Mouse (Mus musculus): ENCODE results near the gene Fam171a1. TPM values are rescaled to one million over a fixed set of nuclear protein-coding genes. Genes with fewer than 3 reads are reported as not detected.
"Not testable (repeated sequence)": the region's sequence is repeated elsewhere in the genome, so short reads cannot be mapped to it uniquely, and the experiment has no call there.

Gene Fam171a1
- polyA plus RNA-seq, 1 experiment from 2014 or later = 62.0 TPM

- H3K9ac ChIP-seq (replicated peaks; ENCODE audit: low read length) = no peak overlapping the region
- peaks cover 8% of the 10 kb centered on the region for H3K36me3 ChIP-seq (ENCODE audit: insufficient read depth, low read length)
- H3K27ac ChIP-seq (ENCODE audit: low read length) = no peak overlapping the region
- no peak overlapping the region for H3K4me3 ChIP-seq (ENCODE audit: low read length)
- no peak overlapping the region for H3K4me2 ChIP-seq (replicated peaks; ENCODE audit: low read depth, low read length)
- WGBS = 55% methylated on average over 10 of the region's 10 CpGs
- H3K9me3 ChIP-seq (ENCODE audit: low read length) = no peaks in the 10 kb centered on the region
- no peak for ATAC-seq (ENCODE audit: low FRiP score, low TSS enrichment)
- 0 out of 2 replicates have a peak, but pooled peaks cover 5% of the 10 kb centered on the region for H3K4me1 ChIP-seq (ENCODE audit: insufficient read depth, low read length)
- H3K27me3 ChIP-seq (ENCODE audit: insufficient read depth, low read length) = no peaks in the 10 kb centered on the region
Measured at GRCm38 (mm10) chr2:3216617-3217016, 102.6 kb downstream of the Fam171a1 start.

- H3K9ac ChIP-seq (replicated peaks; ENCODE audit: low read length); H3K27ac ChIP-seq (ENCODE audit: low read length); H3K4me1 ChIP-seq (ENCODE audit: insufficient read depth, low read length); H3K27me3 ChIP-seq (ENCODE audit: insufficient read depth, low read length); H3K4me3 ChIP-seq (ENCODE audit: low read length); H3K4me2 ChIP-seq (replicated peaks; ENCODE audit: low read depth, low read length); H3K9me3 ChIP-seq (ENCODE audit: low read length); H3K36me3 ChIP-seq (ENCODE audit: insufficient read depth, low read length): not testable (repeated sequence)
- 97% methylated on average over 3 of the region's 3 CpGs for WGBS
- ATAC-seq (ENCODE audit: low FRiP score, low TSS enrichment) = 0 out of 2 replicates have a peak, but pooled peaks have one; percentile 31
Measured at GRCm38 (mm10) chr2:3217577-3217976, 103.6 kb downstream of the Fam171a1 start.

GRCm38 (mm10) chr2:3218225-3218624 is 104.2 kb downstream of the Fam171a1 start:
- no peaks in the 10 kb centered on the region for H3K27me3 ChIP-seq (ENCODE audit: insufficient read depth, low read length)
- H3K4me3 ChIP-seq (ENCODE audit: low read length) = no peak overlapping the region
- H3K36me3 ChIP-seq (ENCODE audit: insufficient read depth, low read length) = peaks cover 11% of the 10 kb centered on the region
- WGBS = 51% methylated on average over 6 of the region's 6 CpGs
- H3K27ac ChIP-seq (ENCODE audit: low read length) = no peak overlapping the region
- H3K9ac ChIP-seq (replicated peaks; ENCODE audit: low read length) = no peak overlapping the region
- no peak overlapping the region for H3K4me2 ChIP-seq (replicated peaks; ENCODE audit: low read depth, low read length)
- no peaks in the 10 kb centered on the region for H3K9me3 ChIP-seq (ENCODE audit: low read length)
- ATAC-seq (ENCODE audit: low FRiP score, low TSS enrichment) = no peak
- H3K4me1 ChIP-seq (ENCODE audit: insufficient read depth, low read length) = 0 out of 2 replicates have a peak, but pooled peaks cover 5% of the 10 kb centered on the region

GRCm38 (mm10) chr2:3228475-3228874 is 114.5 kb downstream of the Fam171a1 start:
- H3K9me3 ChIP-seq (ENCODE audit: low read length) = no peaks in the 10 kb centered on the region
- peak; percentile 69; the same call in 1 of the 2 replicates for ATAC-seq (ENCODE audit: low FRiP score, low TSS enrichment)
- H3K27me3 ChIP-seq (ENCODE audit: insufficient read depth, low read length) = no peaks in the 10 kb centered on the region
- H3K9ac ChIP-seq (replicated peaks; ENCODE audit: low read length) = no peak overlapping the region
- H3K4me1 ChIP-seq (ENCODE audit: insufficient read depth, low read length) = no peaks in the 10 kb centered on the region
- peaks cover 22% of the 10 kb centered on the region for H3K36me3 ChIP-seq (ENCODE audit: insufficient read depth, low read length)
- 84% methylated on average over 4 of the region's 4 CpGs for WGBS
- no peak overlapping the region for H3K27ac ChIP-seq (ENCODE audit: low read length)
- no peak overlapping the region for H3K4me3 ChIP-seq (ENCODE audit: low read length)
- no peak overlapping the region for H3K4me2 ChIP-seq (replicated peaks; ENCODE audit: low read depth, low read length)

- WGBS = 17% methylated on average over 2 of the region's 2 CpGs
- H3K4me2 ChIP-seq (replicated peaks; ENCODE audit: low read depth, low read length) = no peak overlapping the region
- peak; percentile 87 for ATAC-seq (ENCODE audit: low FRiP score, low TSS enrichment)
- H3K36me3 ChIP-seq (ENCODE audit: insufficient read depth, low read length) = peaks cover 22% of the 10 kb centered on the region
- no peaks in the 10 kb centered on the region for H3K9me3 ChIP-seq (ENCODE audit: low read length)
- H3K4me3 ChIP-seq (ENCODE audit: low read length) = no peak overlapping the region
- no peak overlapping the region for H3K27ac ChIP-seq (ENCODE audit: low read length)
- no peaks in the 10 kb centered on the region for H3K27me3 ChIP-seq (ENCODE audit: insufficient read depth, low read length)
- no peak overlapping the region for H3K9ac ChIP-seq (replicated peaks; ENCODE audit: low read length)
- H3K4me1 ChIP-seq (ENCODE audit: insufficient read depth, low read length) = no peaks in the 10 kb centered on the region
Measured at GRCm38 (mm10) chr2:3229060-3229459, 115.0 kb downstream of the Fam171a1 start.

GRCm38 (mm10) chr2:3239255-3239654 is 125.2 kb downstream of the Fam171a1 start:
- no peaks in the 10 kb centered on the region for H3K9me3 ChIP-seq (ENCODE audit: low read length)
- no peak for ATAC-seq (ENCODE audit: low FRiP score, low TSS enrichment)
- no peaks in the 10 kb centered on the region for H3K4me1 ChIP-seq (ENCODE audit: insufficient read depth, low read length)
- H3K27ac ChIP-seq (ENCODE audit: low read length) = no peak overlapping the region
- H3K36me3 ChIP-seq (ENCODE audit: insufficient read depth, low read length) = no peaks in the 10 kb centered on the region
- no peak overlapping the region for H3K4me3 ChIP-seq (ENCODE audit: low read length)
- H3K27me3 ChIP-seq (ENCODE audit: insufficient read depth, low read length) = no peaks in the 10 kb centered on the region
- no peak overlapping the region for H3K9ac ChIP-seq (replicated peaks; ENCODE audit: low read length)
- 70% methylated on average over 5 of the region's 5 CpGs for WGBS
- H3K4me2 ChIP-seq (replicated peaks; ENCODE audit: low read depth, low read length) = no peak overlapping the region

- ATAC-seq (ENCODE audit: low FRiP score, low TSS enrichment) = no peak
- no peaks in the 10 kb centered on the region for H3K27me3 ChIP-seq (ENCODE audit: insufficient read depth, low read length)
- H3K9me3 ChIP-seq (ENCODE audit: low read length) = no peaks in the 10 kb centered on the region
- no peaks in the 10 kb centered on the region for H3K36me3 ChIP-seq (ENCODE audit: insufficient read depth, low read length)
- no peak overlapping the region for H3K4me2 ChIP-seq (replicated peaks; ENCODE audit: low read depth, low read length)
- no peaks in the 10 kb centered on the region for H3K4me1 ChIP-seq (ENCODE audit: insufficient read depth, low read length)
- no peak overlapping the region for H3K4me3 ChIP-seq (ENCODE audit: low read length)
- H3K27ac ChIP-seq (ENCODE audit: low read length) = no peak overlapping the region
- WGBS = 56% methylated on average over 3 of the region's 3 CpGs
- H3K9ac ChIP-seq (replicated peaks; ENCODE audit: low read length) = no peak overlapping the region
Measured at GRCm38 (mm10) chr2:3244251-3244650, 130.2 kb downstream of the Fam171a1 start.

GRCm38 (mm10) chr2:3251309-3251708 is 137.3 kb downstream of the Fam171a1 start:
- no peak for ATAC-seq (ENCODE audit: low FRiP score, low TSS enrichment)
- Histone ChIP-seq H3K36me3 (ENCODE audit: insufficient read depth, low read length) (no peaks in the 10 kb centered on the region), H3K4me3 (ENCODE audit: low read length) (no peak overlapping the region), H3K9ac (replicated peaks; ENCODE audit: low read length) (no peak overlapping the region), H3K4me2 (replicated peaks; ENCODE audit: low read depth, low read length) (no peak overlapping the region), H3K27ac (ENCODE audit: low read length) (no peak overlapping the region), H3K4me1 (ENCODE audit: insufficient read depth, low read length) (no peaks in the 10 kb centered on the region), H3K9me3 (ENCODE audit: low read length) (no peaks in the 10 kb centered on the region), H3K27me3 (ENCODE audit: insufficient read depth, low read length) (no peaks in the 10 kb centered on the region)
- 82% methylated on average over 2 of the region's 2 CpGs for WGBS

GRCm38 (mm10) chr2:3266466-3266865 is 152.4 kb downstream of the Fam171a1 start:
- no peaks in the 10 kb centered on the region for H3K4me1 ChIP-seq (ENCODE audit: insufficient read depth, low read length)
- no peak overlapping the region for H3K9ac ChIP-seq (replicated peaks; ENCODE audit: low read length)
- H3K36me3 ChIP-seq (ENCODE audit: insufficient read depth, low read length) = no peaks in the 10 kb centered on the region
- H3K4me3 ChIP-seq (ENCODE audit: low read length) = no peak overlapping the region
- no peaks in the 10 kb centered on the region for H3K27me3 ChIP-seq (ENCODE audit: insufficient read depth, low read length)
- no peak for ATAC-seq (ENCODE audit: low FRiP score, low TSS enrichment)
- no peaks in the 10 kb centered on the region for H3K9me3 ChIP-seq (ENCODE audit: low read length)
- WGBS = 71% methylated on average over 3 of the region's 3 CpGs
- H3K27ac ChIP-seq (ENCODE audit: low read length) = no peak overlapping the region
- no peak overlapping the region for H3K4me2 ChIP-seq (replicated peaks; ENCODE audit: low read depth, low read length)

- H3K4me1 ChIP-seq (ENCODE audit: insufficient read depth, low read length) = no peaks in the 10 kb centered on the region
- no peaks in the 10 kb centered on the region for H3K36me3 ChIP-seq (ENCODE audit: insufficient read depth, low read length)
- no peak overlapping the region for H3K27ac ChIP-seq (ENCODE audit: low read length)
- no peak for ATAC-seq (ENCODE audit: low FRiP score, low TSS enrichment)
- H3K9ac ChIP-seq (replicated peaks; ENCODE audit: low read length) = no peak overlapping the region
- no peaks in the 10 kb centered on the region for H3K9me3 ChIP-seq (ENCODE audit: low read length)
- no peaks in the 10 kb centered on the region for H3K27me3 ChIP-seq (ENCODE audit: insufficient read depth, low read length)
- WGBS = 38% methylated on average over 3 of the region's 3 CpGs
- H3K4me3 ChIP-seq (ENCODE audit: low read length) = no peak overlapping the region
- H3K4me2 ChIP-seq (replicated peaks; ENCODE audit: low read depth, low read length) = no peak overlapping the region
Measured at GRCm38 (mm10) chr2:3267879-3268278, 153.9 kb downstream of the Fam171a1 start.
